Mouse (Mus musculus) lung, postnatal 4 days (tissue): ENCODE measurements around the gene Zc3hc1.

Experiments
- DNase-seq, 2 experiments: peaks; one replicate each; pipeline ENCODE4 v3.0.0; 2021

Gene Zc3hc1

GRCm38 (mm10) chr6:30372627-30373369 is 18.0 kb downstream of the Zc3hc1 start:
- DNase-seq, result no peak

- DNase-seq, result no peak
These were observed 21.5 kb downstream of the Zc3hc1 start for GRCm38 (mm10) chr6:30369291-30369690.

GRCm38 (mm10) chr6:30363808-30364207 is 27.0 kb downstream of the Zc3hc1 start:
- DNase-seq, result no peak

GRCm38 (mm10) chr6:30359762-30360509 is 30.9 kb downstream of the Zc3hc1 start:
- no peak for DNase-seq

- DNase-seq, result peak; percentile 63 to 84
These were observed 33.2 kb downstream of the Zc3hc1 start for GRCm38 (mm10) chr6:30357561-30358177.

- DNase-seq, result no peak
These were observed 34.1 kb downstream of the Zc3hc1 start for GRCm38 (mm10) chr6:30356680-30357079.

GRCm38 (mm10) chr6:30356161-30356560 is 34.7 kb downstream of the Zc3hc1 start:
- DNase-seq, result no peak

- DNase-seq, result peak in 1 of 2 experiments; percentile 32
These were observed 35.1 kb downstream of the Zc3hc1 start for GRCm38 (mm10) chr6:30355701-30356100.

- DNase-seq, result no peak
These were observed 36.1 kb downstream of the Zc3hc1 start for GRCm38 (mm10) chr6:30354760-30355159.

- no peak for DNase-seq
These were observed 37.2 kb downstream of the Zc3hc1 start for GRCm38 (mm10) chr6:30353661-30354060.

GRCm38 (mm10) chr6:30352762-30353161 is 38.1 kb downstream of the Zc3hc1 start:
- DNase-seq, result no peak

- DNase-seq, result no peak
These were observed 39.5 kb downstream of the Zc3hc1 start for GRCm38 (mm10) chr6:30351290-30351689.

GRCm38 (mm10) chr6:30347288-30347801 is 43.5 kb downstream of the Zc3hc1 start:
- DNase-seq, result no peak

- no peak for DNase-seq
These were observed 44.1 kb downstream of the Zc3hc1 start for GRCm38 (mm10) chr6:30346737-30347136.

GRCm38 (mm10) chr6:30344032-30344431 is 46.8 kb downstream of the Zc3hc1 start:
- no peak for DNase-seq

- DNase-seq, result no peak
These were observed 50.5 kb downstream of the Zc3hc1 start for GRCm38 (mm10) chr6:30340231-30340873.

GRCm38 (mm10) chr6:30336912-30337311 is 53.9 kb downstream of the Zc3hc1 start:
- peak; percentile 87 to 94 for DNase-seq

GRCm38 (mm10) chr6:30332262-30332661 is 58.6 kb downstream of the Zc3hc1 start:
- no peak for DNase-seq

- DNase-seq, result no peak
These were observed 60.1 kb downstream of the Zc3hc1 start for GRCm38 (mm10) chr6:30330706-30331105.

GRCm38 (mm10) chr6:30325932-30326501 is 64.8 kb downstream of the Zc3hc1 start:
- DNase-seq, result no peak

GRCm38 (mm10) chr6:30321002-30321401 is 69.8 kb downstream of the Zc3hc1 start:
- no peak for DNase-seq

GRCm38 (mm10) chr6:30319216-30319615 is 71.6 kb downstream of the Zc3hc1 start:
- DNase-seq, result no peak
